Mouse (Mus musculus) MEL (cell line): Measurements from ENCODE around the gene Nmnat3.

Experiments used
- CTCF ChIP-seq, 3 experiments: IDR thresholded peaks in 2 of 3; conservative IDR thresholded peaks in 1 of 3; 2 replicates each; pipeline ENCODE4 v1.5.1; 2011 to 2012; ENCODE audit warnings: low read length in 3 of 3, low read depth in 2 of 3, mild to moderate bottlenecking in 2 of 3, improper control_type of control experiment in 1 of 3, inconsistent platforms in 1 of 3, mixed read lengths in 1 of 3, moderate library complexity in 1 of 3; ENCODE audit not compliant: control insufficient read depth in 1 of 3, insufficient read depth in 1 of 3, poor library complexity in 1 of 3, severe bottlenecking in 1 of 3
- E2F4 ChIP-seq: IDR thresholded peaks from 2 replicates; pipeline ENCODE4 v1.6.1; 2011; ENCODE audit warnings: low read depth, low read length, improper control_type of control experiment, borderline replicate concordance
- ETS1 ChIP-seq: IDR thresholded peaks from 2 replicates; pipeline ENCODE4 v1.6.1; 2012; ENCODE audit warnings: low read depth, mild to moderate bottlenecking, inconsistent platforms, low read length, improper control_type of control experiment, moderate library complexity
- MAX ChIP-seq: IDR thresholded peaks from 2 replicates; pipeline ENCODE4 v1.6.1; 2011; ENCODE audit warnings: low read length, improper control_type of control experiment
- POLR2A ChIP-seq, 2 experiments: IDR thresholded peaks; 2 replicates each; pipeline ENCODE4 v1.6.1; 2011 to 2012; ENCODE audit warnings: low read length in 2 of 2, mild to moderate bottlenecking in 2 of 2, control low read depth in 1 of 2, improper control_type of control experiment in 1 of 2, low read depth in 1 of 2, moderate library complexity in 1 of 2; ENCODE audit not compliant: control insufficient read depth in 1 of 2, insufficient read depth in 1 of 2, poor library complexity in 1 of 2
- TAL1 ChIP-seq: IDR thresholded peaks from 2 replicates; pipeline ENCODE4 v1.6.1; 2012; ENCODE audit warnings: mild to moderate bottlenecking, inconsistent platforms, low read length, moderate library complexity, mixed read lengths

- no peak for TF ChIP-seq ETS1
- no peak for TF ChIP-seq POLR2A (IDR thresholded peaks at IDR 0.05; ENCODE audit: control insufficient read depth in 1 of 2, insufficient read depth in 1 of 2, low read depth in 1 of 2, low read length in 2 of 2, poor library complexity in 1 of 2)
- no peak for TF ChIP-seq TAL1
- TF ChIP-seq E2F4, result no peak
- peak in 2 of 3 experiments; percentile 54; a peak in 4 of 6 replicates for TF ChIP-seq CTCF (IDR thresholded peaks at IDR 0.05 in 2 of 3, conservative IDR thresholded peaks at IDR 0.05 in 1 of 3; ENCODE audit: control insufficient read depth in 1 of 3, insufficient read depth in 1 of 3, low read depth in 2 of 3, low read length in 3 of 3, poor library complexity in 1 of 3, severe bottlenecking in 1 of 3)
- no peak for TF ChIP-seq MAX
These were observed 130.7 kb downstream of the Nmnat3 start for GRCm38 (mm10) chr9:98417919-98418318.
